Mouse (Mus musculus): Measurements from ENCODE around the gene L3hypdh. TPM values are rescaled to one million over a fixed set of nuclear protein-coding genes. Genes with fewer than 3 reads are reported as not detected.
A peak's percentile ranks its signal among the peaks of the same experiment; 100 is the strongest.

The L3hypdh gene
- polyA plus RNA-seq, 1 experiment from 2014 or later, result 12.7 TPM

- Histone ChIP-seq H3K27me3 (no peaks in the 10 kb centered on the region), H3K27ac (replicated peaks) (peak overlapping the region; percentile 97), H3K9ac (peak overlapping the region; percentile 53), H3K4me1 (replicated peaks) (peaks cover 40% of the 10 kb centered on the region), H3K36me3 (no peaks in the 10 kb centered on the region), H3K4me2 (peak overlapping the region; percentile 79), H3K4me3 (peak overlapping the region; percentile 76), H3K9me3 (no peaks in the 10 kb centered on the region)
- peak; percentile 25 for ATAC-seq (ENCODE audit: low FRiP score, low read depth)
- 3% methylated on average over 46 of the region's 46 CpGs for WGBS
Observed at GRCm38 (mm10) chr12:72084261-72085023, 797 bp downstream of the L3hypdh start.

- WGBS, result 88% methylated on average over 9 of the region's 9 CpGs
- Histone ChIP-seq H3K4me1 (replicated peaks) (peaks cover 36% of the 10 kb centered on the region), H3K4me2 (no peak overlapping the region), H3K4me3 (no peak overlapping the region), H3K36me3 (no peaks in the 10 kb centered on the region), H3K27me3 (no peaks in the 10 kb centered on the region), H3K27ac (replicated peaks) (no peak overlapping the region), H3K9ac (no peak overlapping the region), H3K9me3 (no peaks in the 10 kb centered on the region)
- no peak for ATAC-seq (ENCODE audit: low FRiP score, low read depth)
Observed at GRCm38 (mm10) chr12:72083265-72083664, 2.0 kb downstream of the L3hypdh start.

GRCm38 (mm10) chr12:72082370-72082769, 2.9 kb downstream of the L3hypdh start:
- Histone ChIP-seq H3K9ac (0 out of 2 replicates have a peak overlapping the region, but pooled peaks have one; percentile 14), H3K4me1 (replicated peaks) (peaks cover 27% of the 10 kb centered on the region), H3K36me3 (no peaks in the 10 kb centered on the region), H3K9me3 (no peaks in the 10 kb centered on the region), H3K4me2 (peak overlapping the region; percentile 49), H3K27ac (replicated peaks) (no peak overlapping the region), H3K27me3 (no peaks in the 10 kb centered on the region), H3K4me3 (peak overlapping the region; percentile 8; the same call in 1 of the 2 replicates)
- ATAC-seq (ENCODE audit: low FRiP score, low read depth), result no peak
- 37% methylated on average over 18 of the region's 18 CpGs for WGBS

GRCm38 (mm10) chr12:72081961-72082360, 3.3 kb downstream of the L3hypdh start:
- Histone ChIP-seq H3K4me2 (peak overlapping the region; percentile 49), H3K36me3 (no peaks in the 10 kb centered on the region), H3K9ac (no peak overlapping the region), H3K4me1 (replicated peaks) (peaks cover 23% of the 10 kb centered on the region), H3K27ac (replicated peaks) (no peak overlapping the region), H3K9me3 (no peaks in the 10 kb centered on the region), H3K4me3 (no peak overlapping the region; the same call in 1 of the 2 replicates), H3K27me3 (no peaks in the 10 kb centered on the region)
- ATAC-seq (ENCODE audit: low FRiP score, low read depth), result no peak
- WGBS, result 60% methylated on average over 3 of the region's 3 CpGs

GRCm38 (mm10) chr12:72078248-72078647, 7.0 kb downstream of the L3hypdh start:
- no peak for ATAC-seq (ENCODE audit: low FRiP score, low read depth)
- 87% methylated on average over 3 of the region's 3 CpGs for WGBS
- Histone ChIP-seq H3K9me3 (no peaks in the 10 kb centered on the region), H3K9ac (no peak overlapping the region), H3K36me3 (no peaks in the 10 kb centered on the region), H3K27me3 (no peaks in the 10 kb centered on the region), H3K4me2 (no peak overlapping the region), H3K4me1 (replicated peaks) (peaks cover 7% of the 10 kb centered on the region), H3K27ac (replicated peaks) (no peak overlapping the region), H3K4me3 (no peak overlapping the region)

GRCm38 (mm10) chr12:72070327-72071269, 14.6 kb downstream of the L3hypdh start, which contains the start of gene Gpr135:
Gene Gpr135, minus strand, starts transcription at chr12:72071125.
- peaks cover 11% of the 10 kb centered on the region; the same call in 1 of the 2 replicates for H3K4me1 ChIP-seq (replicated peaks)
- no peaks in the 10 kb centered on the region for H3K9me3 ChIP-seq
- H3K36me3 ChIP-seq, result no peaks in the 10 kb centered on the region
- peak within 1 kb of the TSS; percentile 73 for H3K4me3 ChIP-seq
- peak within 1 kb of the TSS; percentile 75 for H3K9ac ChIP-seq
- WGBS, result under 1% methylated on average over 94 of the region's 94 CpGs
- H3K4me2 ChIP-seq, result peak within 1 kb of the TSS; percentile 82
- peak within 1 kb of the TSS; percentile 93 for H3K27ac ChIP-seq (replicated peaks)
- peak; percentile 93 for ATAC-seq (ENCODE audit: low FRiP score, low read depth)
- H3K27me3 ChIP-seq, result peaks cover 4% of the 10 kb centered on the region; the same call in 1 of the 2 replicates

- Histone ChIP-seq H3K4me3 (peak overlapping the region; percentile 73), H3K4me2 (peak overlapping the region; percentile 82), H3K27me3 (peaks cover 4% of the 10 kb centered on the region; the same call in 1 of the 2 replicates), H3K9ac (peak overlapping the region; percentile 75), H3K36me3 (no peaks in the 10 kb centered on the region), H3K27ac (replicated peaks) (peak overlapping the region; percentile 93), H3K9me3 (no peaks in the 10 kb centered on the region), H3K4me1 (replicated peaks) (peaks cover 11% of the 10 kb centered on the region; the same call in 1 of the 2 replicates)
- peak; percentile 78; the same call in 1 of the 2 replicates for ATAC-seq (ENCODE audit: low FRiP score, low read depth)
- 4% methylated on average over 40 of the region's 40 CpGs for WGBS
Observed at GRCm38 (mm10) chr12:72069626-72070326, 15.5 kb downstream of the L3hypdh start.

GRCm38 (mm10) chr12:72057780-72058179, 27.5 kb downstream of the L3hypdh start:
- Histone ChIP-seq H3K27me3 (no peaks in the 10 kb centered on the region), H3K9me3 (no peaks in the 10 kb centered on the region), H3K36me3 (no peaks in the 10 kb centered on the region), H3K9ac (no peak overlapping the region), H3K27ac (replicated peaks) (no peak overlapping the region), H3K4me2 (no peak overlapping the region), H3K4me1 (replicated peaks) (no peaks in the 10 kb centered on the region), H3K4me3 (no peak overlapping the region)
- no peak for ATAC-seq (ENCODE audit: low FRiP score, low read depth)
- 94% methylated on average over 1 of the region's 1 CpGs for WGBS

GRCm38 (mm10) chr12:72053851-72054250, 31.4 kb downstream of the L3hypdh start:
- no peak overlapping the region for H3K4me3 ChIP-seq
- 46% methylated on average over 6 of the region's 6 CpGs for WGBS
- H3K27ac ChIP-seq (replicated peaks), result no peak overlapping the region
- no peak for ATAC-seq (ENCODE audit: low FRiP score, low read depth)
- no peaks in the 10 kb centered on the region for H3K27me3 ChIP-seq
- H3K9me3 ChIP-seq, result peaks cover 5% of the 10 kb centered on the region; the same call in 1 of the 2 replicates
- H3K4me2 ChIP-seq, result no peak overlapping the region
- no peak overlapping the region for H3K9ac ChIP-seq
- no peaks in the 10 kb centered on the region for H3K36me3 ChIP-seq
- H3K4me1 ChIP-seq (replicated peaks), result no peaks in the 10 kb centered on the region

GRCm38 (mm10) chr12:72053303-72053702, 31.9 kb downstream of the L3hypdh start:
- no peak for ATAC-seq (ENCODE audit: low FRiP score, low read depth)
- no peak overlapping the region for H3K4me3 ChIP-seq
- no peak overlapping the region for H3K9ac ChIP-seq
- H3K36me3 ChIP-seq, result no peaks in the 10 kb centered on the region
- no peaks in the 10 kb centered on the region for H3K27me3 ChIP-seq
- H3K27ac ChIP-seq (replicated peaks), result no peak overlapping the region
- H3K9me3 ChIP-seq, result peaks cover 5% of the 10 kb centered on the region; the same call in 1 of the 2 replicates
- H3K4me1 ChIP-seq (replicated peaks), result no peaks in the 10 kb centered on the region
- WGBS, result 44% methylated on average over 6 of the region's 6 CpGs
- no peak overlapping the region for H3K4me2 ChIP-seq

GRCm38 (mm10) chr12:72052571-72052970, 32.7 kb downstream of the L3hypdh start:
- no peak overlapping the region for H3K27ac ChIP-seq (replicated peaks)
- no peak overlapping the region for H3K4me2 ChIP-seq
- no peaks in the 10 kb centered on the region for H3K27me3 ChIP-seq
- no peaks in the 10 kb centered on the region for H3K4me1 ChIP-seq (replicated peaks)
- peaks cover 5% of the 10 kb centered on the region; the same call in 1 of the 2 replicates for H3K9me3 ChIP-seq
- H3K9ac ChIP-seq, result no peak overlapping the region
- ATAC-seq (ENCODE audit: low FRiP score, low read depth), result no peak
- no peaks in the 10 kb centered on the region for H3K36me3 ChIP-seq
- H3K4me3 ChIP-seq, result no peak overlapping the region
- WGBS, result 86% methylated on average over 6 of the region's 6 CpGs
